Mouse (Mus musculus): ENCODE results near the gene Usp37.
"Not testable (repeated sequence)": the region's sequence is repeated elsewhere in the genome, so short reads cannot be mapped to it uniquely, and the experiment has no call there.

Usp37 gene

DNA sequence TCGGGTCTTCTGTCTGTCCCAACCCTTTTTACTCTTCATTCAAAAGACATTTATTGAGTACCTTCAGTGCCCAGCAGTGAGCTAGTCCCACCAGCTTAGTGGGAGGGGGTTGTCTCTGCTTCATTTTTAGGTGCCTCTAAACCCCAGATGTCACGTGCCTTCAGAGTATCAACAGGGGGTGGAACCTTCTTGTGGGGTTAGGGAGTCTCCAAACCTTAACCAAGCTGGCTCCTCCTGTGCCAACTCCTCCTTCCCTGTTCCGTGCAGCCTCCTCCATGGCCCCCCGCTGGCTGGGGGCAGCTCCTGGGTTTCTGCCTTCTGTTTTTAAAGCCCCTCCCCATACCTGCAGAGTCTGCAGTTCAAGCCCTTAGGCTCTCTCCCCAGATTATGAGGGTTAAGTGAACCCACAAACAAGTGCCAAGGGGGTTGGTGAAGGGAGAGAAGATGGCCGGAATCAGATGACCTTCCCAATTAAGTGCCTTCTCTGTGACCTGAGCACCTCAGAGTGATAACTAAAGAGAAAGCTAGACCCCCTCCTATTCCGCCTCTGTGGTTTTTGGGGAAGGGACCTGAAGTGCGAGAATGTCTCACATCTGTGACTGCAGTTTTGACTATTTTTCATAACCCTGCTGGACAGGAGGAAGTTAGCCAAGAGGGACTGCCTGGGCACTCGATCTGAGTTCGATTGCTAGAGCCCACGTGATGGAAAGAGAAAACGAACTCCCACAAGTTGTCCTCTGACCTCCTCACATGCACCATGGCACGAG lies 147.4 kb downstream of the Usp37 start:
- not testable (repeated sequence) for DNase-seq

DNA sequence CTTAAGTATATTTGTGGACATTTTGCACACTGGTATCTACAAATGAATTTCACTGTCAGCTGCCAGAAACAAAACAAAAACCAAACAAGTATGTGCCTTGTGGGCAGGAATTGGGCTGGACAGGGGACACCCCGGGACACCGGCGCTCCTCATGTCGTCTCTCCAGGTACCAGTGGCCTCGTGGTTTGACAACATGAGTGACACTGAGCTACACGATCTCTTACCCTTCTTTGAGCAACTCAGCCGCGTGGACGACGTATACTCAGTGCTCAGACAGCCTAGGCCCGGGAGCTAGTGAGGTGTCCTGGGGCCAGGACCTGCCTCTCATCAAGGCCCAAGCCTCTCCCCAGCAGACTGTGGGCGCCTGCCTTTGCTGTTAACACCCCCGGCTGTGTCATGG lies 148.8 kb downstream of the Usp37 start:
- DNase-seq, result no peak

DNA sequence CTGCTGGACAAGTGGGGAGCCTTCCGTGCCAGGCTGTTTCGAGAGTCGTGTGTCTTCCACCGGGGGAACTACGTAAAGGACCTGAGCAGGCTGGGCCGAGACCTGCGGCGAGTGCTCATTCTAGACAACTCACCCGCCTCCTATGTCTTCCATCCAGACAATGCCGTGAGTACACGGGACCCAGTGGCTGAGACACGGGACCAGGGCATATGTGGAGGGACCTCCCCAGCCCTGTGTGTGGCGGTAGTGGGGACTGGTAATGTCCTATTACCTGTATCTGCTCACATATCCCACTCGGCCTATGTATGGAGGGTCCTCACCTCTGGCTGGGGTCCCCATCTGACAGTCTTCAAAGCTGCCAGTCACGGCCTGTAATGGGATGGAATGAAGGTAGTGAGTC lies 149.2 kb downstream of the Usp37 start:
- DNase-seq, result no peak

DNA sequence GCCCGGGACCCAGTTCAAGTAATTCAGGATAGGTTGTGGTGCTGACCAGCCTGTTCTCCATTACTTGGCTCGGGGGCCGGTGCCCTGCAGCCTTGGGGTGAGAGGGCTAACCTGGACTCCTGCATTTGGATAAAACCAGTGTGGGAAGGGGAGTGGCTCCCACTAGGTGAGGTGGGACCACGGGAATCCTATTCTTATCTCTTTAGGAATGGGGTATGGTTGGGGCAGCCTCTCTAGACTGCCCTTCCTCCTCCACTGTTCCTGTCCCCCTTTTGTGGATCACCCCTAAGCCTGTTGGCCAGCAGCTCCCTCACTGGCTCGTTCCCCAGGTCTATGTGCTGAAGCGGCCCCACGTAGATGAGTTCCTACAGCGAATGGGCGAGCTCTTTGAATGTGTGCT lies 149.8 kb downstream of the Usp37 start:
- DNase-seq, result no peak

- no peak for DNase-seq
Observed at GRCm38 (mm10) chr1:74393697-74394096, 150.4 kb downstream of the Usp37 start.

DNA sequence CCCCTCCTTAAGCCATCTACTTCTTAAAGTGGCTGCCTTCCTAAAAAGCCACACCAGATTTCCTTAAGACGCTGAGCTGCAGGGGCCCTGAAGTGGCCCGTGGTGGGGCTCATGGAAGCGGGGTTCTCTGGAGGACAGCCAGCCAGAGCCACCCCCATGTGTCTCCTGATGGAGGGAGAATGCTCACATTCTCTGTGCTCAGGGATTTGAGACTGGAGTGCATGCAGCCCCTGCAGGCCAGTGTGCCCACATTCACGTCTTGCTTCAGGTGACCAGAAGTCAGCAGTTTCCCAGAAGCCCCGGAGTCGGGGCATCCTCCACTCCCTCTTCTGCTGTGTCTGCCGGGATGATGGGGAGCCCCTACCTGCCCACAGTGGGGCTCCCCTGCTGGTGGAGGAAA lies 151.1 kb downstream of the Usp37 start:
- DNase-seq, result peak in 1 of 2 experiments; percentile 22

DNA sequence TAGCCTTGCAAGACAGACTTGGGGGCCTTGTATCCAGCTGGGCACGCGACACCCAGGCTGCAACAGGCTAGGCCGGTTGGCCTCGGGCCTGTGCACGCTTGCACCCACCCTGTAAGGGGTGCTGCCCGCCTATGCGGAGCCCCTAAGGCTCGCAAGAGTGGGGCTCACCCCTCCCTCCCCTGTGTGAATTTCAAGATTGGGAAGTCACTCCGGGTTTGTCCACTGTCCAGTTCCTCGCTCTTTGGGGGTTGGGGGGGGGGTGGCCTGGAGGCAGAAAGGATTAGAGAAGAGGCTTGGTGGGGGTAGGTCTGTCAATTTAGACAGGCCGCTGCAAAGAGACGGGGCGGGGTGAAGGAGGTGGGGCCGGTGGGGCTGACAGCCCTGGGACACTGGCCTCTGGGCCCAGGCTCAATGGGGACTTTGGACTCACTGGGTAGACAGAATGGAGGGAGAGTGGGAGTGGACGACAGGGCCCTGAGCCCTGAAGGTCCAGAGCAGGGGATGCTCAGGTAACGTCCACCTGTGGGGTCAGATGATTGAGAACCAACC lies 151.6 kb downstream of the Usp37 start:
- no peak for DNase-seq

- DNase-seq, result peak; percentile 55 to 64
Observed at GRCm38 (mm10) chr1:74391844-74392441, 152.1 kb downstream of the Usp37 start.

DNA sequence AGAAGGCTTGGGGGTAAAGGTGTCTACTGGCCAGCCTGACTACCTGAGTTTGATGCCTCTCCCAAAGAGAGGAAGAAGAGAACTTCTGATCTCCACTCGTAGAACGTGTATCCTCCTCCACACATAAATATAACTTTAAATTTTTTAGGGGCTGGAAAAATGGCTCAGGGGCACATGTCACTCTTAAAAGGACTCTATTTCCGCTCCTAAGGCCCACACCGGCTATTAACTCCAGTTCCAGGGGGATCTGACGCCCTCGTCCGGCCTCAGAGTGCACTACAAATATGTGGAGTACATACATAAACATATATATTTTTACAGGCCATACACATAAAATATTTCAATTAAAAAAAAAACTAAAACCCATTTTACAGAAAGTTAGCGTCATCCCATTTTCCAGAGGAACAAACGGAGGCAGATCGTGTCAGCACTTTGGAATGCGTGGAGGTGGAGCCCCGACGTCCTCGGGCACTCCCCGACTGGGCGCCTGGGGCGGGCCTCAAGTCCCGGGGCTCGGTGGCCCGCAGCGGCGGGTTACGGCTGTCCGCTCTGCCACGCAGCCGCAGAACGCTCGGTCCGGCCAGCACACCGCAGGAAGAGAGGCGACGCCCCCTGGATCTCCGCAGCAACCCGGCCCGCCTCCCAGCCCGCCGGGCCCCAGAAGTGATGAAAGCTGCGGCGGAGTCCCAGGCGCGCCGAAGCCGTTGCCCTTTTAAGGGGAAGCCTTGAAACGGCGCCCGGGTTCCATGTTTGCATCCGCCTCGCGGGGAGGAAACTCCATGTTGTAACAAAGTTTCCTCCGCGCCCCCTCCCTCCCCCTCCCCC lies 152.9 kb downstream of the Usp37 start, which contains the start of gene Ctdsp1:
Gene Ctdsp1, plus strand, starts transcription at position 586 of the 825 bp plus-strand sequence.
- DNase-seq, result peak; percentile 97 to 98

DNA sequence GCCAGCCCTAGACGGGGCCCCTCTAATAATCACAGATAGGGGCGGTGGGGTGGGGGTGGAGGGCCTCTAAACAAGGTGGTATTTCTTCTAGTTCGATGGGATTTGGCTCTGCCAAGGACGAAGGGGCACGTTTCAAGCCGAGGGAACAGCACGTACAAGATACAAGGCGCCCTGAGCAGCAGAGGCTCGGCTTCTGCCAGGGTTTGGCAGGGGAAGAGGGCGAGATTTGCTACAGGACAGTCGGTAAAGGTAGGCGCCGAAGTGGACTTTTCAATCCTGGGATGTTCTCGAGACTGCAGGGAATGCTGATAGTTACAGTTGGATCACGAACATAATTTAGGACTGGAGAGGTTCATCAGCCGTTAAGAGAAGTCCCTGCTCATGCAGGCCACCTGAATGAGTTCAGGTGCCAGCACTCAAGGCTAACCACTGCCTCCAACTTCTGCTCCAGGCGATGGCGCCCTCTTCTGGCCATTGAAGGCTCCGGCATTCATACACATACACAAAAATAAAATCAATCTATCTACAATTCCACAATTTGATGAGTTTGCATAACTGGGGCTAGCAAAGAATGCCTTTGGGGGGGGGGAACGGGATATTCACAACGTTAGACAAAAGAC lies 153.7 kb downstream of the Usp37 start:
- DNase-seq, result peak; percentile 57 to 63

DNA sequence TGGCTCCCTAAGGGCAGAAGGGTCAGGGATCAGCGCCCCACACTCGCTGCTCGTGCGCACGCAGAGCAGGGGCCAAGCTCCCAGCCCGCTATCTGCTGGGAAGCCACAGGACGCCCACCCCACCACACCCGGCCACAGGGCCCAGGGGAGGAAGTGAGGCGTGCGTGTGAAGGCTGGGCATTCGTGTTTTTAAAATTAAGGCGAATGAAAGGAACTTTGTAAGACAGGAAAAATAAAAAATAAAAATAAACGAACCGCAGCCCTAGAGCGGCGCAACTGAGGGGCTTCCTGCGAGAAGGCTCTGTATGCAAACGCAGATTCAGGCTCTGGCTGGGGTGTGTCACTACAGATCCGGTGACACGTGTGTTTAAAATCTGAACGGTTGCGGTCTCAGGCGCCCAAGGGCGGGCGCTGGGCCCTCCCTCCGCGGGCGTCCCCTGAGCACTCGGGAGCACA lies 154.2 kb downstream of the Usp37 start:
- no peak for DNase-seq

- no peak for DNase-seq
Observed at GRCm38 (mm10) chr1:74388398-74388920, 155.6 kb downstream of the Usp37 start.

- no peak for DNase-seq
Observed at GRCm38 (mm10) chr1:74387386-74387988, 156.6 kb downstream of the Usp37 start.

DNA sequence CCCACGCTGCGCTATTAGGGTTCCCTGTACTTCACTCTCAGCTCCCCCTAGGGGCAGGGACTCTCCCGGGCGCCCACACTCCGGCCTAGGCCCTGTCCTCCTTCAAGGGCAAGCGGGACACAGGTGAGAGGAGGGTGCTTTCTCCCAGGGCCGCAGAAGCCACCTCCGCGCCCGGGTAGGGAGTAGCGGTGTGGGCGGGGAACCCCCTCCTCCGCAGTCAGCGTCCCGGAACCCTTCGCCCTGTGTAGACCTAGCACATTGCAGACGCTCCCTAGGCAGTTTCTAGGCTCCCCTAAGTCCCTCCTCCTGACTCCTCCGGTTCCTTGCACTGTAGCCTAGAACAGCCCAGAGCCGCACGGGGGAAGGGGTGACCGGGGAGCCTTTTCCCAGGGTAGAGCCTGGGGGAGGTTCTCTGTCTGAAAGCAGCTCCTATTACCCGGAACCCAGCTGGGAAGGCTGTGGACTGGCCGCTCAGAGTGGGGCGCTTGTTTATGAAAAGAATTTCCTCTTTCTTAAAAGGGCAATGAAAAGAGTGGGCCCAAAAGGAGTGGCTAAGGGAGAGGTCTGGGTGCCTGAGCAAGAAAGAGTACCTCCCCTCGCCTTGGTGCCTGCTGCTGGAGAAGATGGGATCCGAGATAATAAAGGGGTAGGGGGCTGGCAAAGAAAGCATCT lies 157.2 kb downstream of the Usp37 start:
- DNase-seq, result peak; percentile 93 to 97

GRCm38 (mm10) chr1:74386363-74386713 lies 157.7 kb downstream of the Usp37 start:
- no peak for DNase-seq

DNA sequence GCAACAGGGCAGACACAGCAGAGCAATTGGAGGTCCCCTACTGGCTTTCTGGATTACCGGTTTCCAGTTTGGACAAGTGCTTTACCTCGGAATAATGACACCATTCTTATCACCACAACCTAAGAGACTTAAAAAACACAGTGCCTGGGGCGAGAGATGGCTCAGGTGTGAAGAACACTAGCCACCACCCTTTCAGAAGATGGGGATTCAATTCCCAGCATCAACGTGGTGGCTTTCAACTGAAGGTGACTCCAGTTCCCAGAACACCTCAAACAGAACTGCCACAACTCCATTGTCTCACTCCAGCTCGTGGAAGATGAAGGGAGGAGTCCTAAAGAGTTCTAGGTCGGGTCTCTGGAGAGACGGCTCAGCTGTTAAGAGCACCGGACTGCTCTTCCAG lies 158.6 kb downstream of the Usp37 start:
- no peak for DNase-seq
